Mouse (Mus musculus): ENCODE results near the gene Tekt2. TPM values are rescaled to one million over a fixed set of nuclear protein-coding genes. Genes with fewer than 3 reads are reported as not detected.

Tekt2 gene
- polyA plus RNA-seq, 1 experiment from 2014 or later: 7.7 TPM

GRCm38 (mm10) chr4:126273753-126274152 is 51.7 kb downstream of the Tekt2 start:
- Histone ChIP-seq H3K27ac (ENCODE audit: low read depth, low read length) (no peak overlapping the region), H3K4me1 (ENCODE audit: control insufficient read depth, insufficient read depth, low read length) (no peaks in the 10 kb centered on the region), H3K4me2 (ENCODE audit: low read depth, low read length) (no peak overlapping the region), H3K4me3 (ENCODE audit: low read depth, low read length) (no peak overlapping the region), H3K36me3 (ENCODE audit: control insufficient read depth, insufficient read depth, low read length) (peaks cover 21% of the 10 kb centered on the region; the same call in 1 of the 2 replicates), H3K27me3 (ENCODE audit: control insufficient read depth, insufficient read depth, low read length) (no peaks in the 10 kb centered on the region), H3K9ac (replicated peaks; ENCODE audit: low read depth, low read length) (no peak overlapping the region), H3K9me3 (ENCODE audit: control insufficient read depth, low read length) (no peaks in the 10 kb centered on the region)
- ATAC-seq (ENCODE audit: low read depth): no peak
- WGBS: 83% methylated on average over 13 of the region's 13 CpGs

Other genes starting within 250 kb of the Tekt2 start
- 46.4 and 48.3 TPM in 2 replicates for gene Lsm10, start 229.1 kb downstream of the Tekt2 start, polyA plus RNA-seq (2014; fragmentation: Nextera tagmentation; extraction: Ambion mirVana)
- gene Stk40, start 221.7 kb downstream of the Tekt2 start, polyA plus RNA-seq (2014; fragmentation: Nextera tagmentation; extraction: Ambion mirVana): 15.2 and 21.8 TPM in 2 replicates
- gene Eva1b, start 177.9 kb downstream of the Tekt2 start, polyA plus RNA-seq (2014; fragmentation: Nextera tagmentation; extraction: Ambion mirVana): 5.4 and 14.6 TPM in 2 replicates
- 0.67 and 1.5 TPM in 2 replicates for gene Sh3d21, start 162.2 kb downstream of the Tekt2 start, polyA plus RNA-seq (2014; fragmentation: Nextera tagmentation; extraction: Ambion mirVana)
- 128 and 138 TPM in 2 replicates for gene Thrap3, start 122.9 kb downstream of the Tekt2 start, polyA plus RNA-seq (2014; fragmentation: Nextera tagmentation; extraction: Ambion mirVana)
- 69.6 and 79.7 TPM in 2 replicates for gene Map7d1, start 69.3 kb downstream of the Tekt2 start, polyA plus RNA-seq (2014; fragmentation: Nextera tagmentation; extraction: Ambion mirVana)
- 32.9 and 68.5 TPM in 2 replicates for gene Trappc3, start 63.4 kb downstream of the Tekt2 start, polyA plus RNA-seq (2014; fragmentation: Nextera tagmentation; extraction: Ambion mirVana)
- 1.3 and 6.1 TPM in 2 replicates for gene Col8a2, start 38.9 kb downstream of the Tekt2 start, polyA plus RNA-seq (2014; fragmentation: Nextera tagmentation; extraction: Ambion mirVana)
- gene Adprhl2, start 4.0 kb downstream of the Tekt2 start, polyA plus RNA-seq (2014; fragmentation: Nextera tagmentation; extraction: Ambion mirVana): 51.7 and 54.1 TPM in 2 replicates
- 15.0 and 22.9 TPM in 2 replicates for gene Ago3, start 103.9 kb upstream of the Tekt2 start, polyA plus RNA-seq (2014; fragmentation: Nextera tagmentation; extraction: Ambion mirVana)
- gene Ago1, start 142.9 kb upstream of the Tekt2 start, polyA plus RNA-seq (2014; fragmentation: Nextera tagmentation; extraction: Ambion mirVana): 15.7 and 18.8 TPM in 2 replicates
- gene Ago4, start 207.8 kb upstream of the Tekt2 start, polyA plus RNA-seq (2014; fragmentation: Nextera tagmentation; extraction: Ambion mirVana): 11.3 and 12.7 TPM in 2 replicates
- 3.0 and 3.4 TPM in 2 replicates for gene Clspn, start 231.2 kb upstream of the Tekt2 start, polyA plus RNA-seq (2014; fragmentation: Nextera tagmentation; extraction: Ambion mirVana)